Mouse (Mus musculus): Measurements from ENCODE around the gene Tnip3.
A peak's percentile ranks its signal among the peaks of the same experiment; 100 is the strongest.

The Tnip3 gene

GRCm38 (mm10) chr6:65670981-65671411, 145.9 kb downstream of the Tnip3 start:
- Histone ChIP-seq H3K4me1 (replicated peaks; ENCODE audit: low read depth, low read length) (peaks cover 19% of the 10 kb centered on the region; the same call in 1 of the 2 replicates), H3K4me3 (replicated peaks; ENCODE audit: low read length) (peak overlapping the region; percentile 81), H3K9me3 (ENCODE audit: low read length) (no peaks in the 10 kb centered on the region), H3K27me3 (ENCODE audit: insufficient read depth, low read length) (peaks cover 64% of the 10 kb centered on the region), H3K36me3 (ENCODE audit: insufficient read depth, low read length) (no peaks in the 10 kb centered on the region)
- no peak for TF ChIP-seq CTCF (conservative IDR thresholded peaks at IDR 0.05; ENCODE audit: low read length)
- TF ChIP-seq POU5F1 (IDR thresholded peaks at IDR 0.05; ENCODE audit: borderline replicate concordance, low read length) = no peak
- TF ChIP-seq NANOG (IDR thresholded peaks at IDR 0.05; ENCODE audit: borderline replicate concordance, low read length) = no peak

- Histone ChIP-seq H3K4me3 (replicated peaks; ENCODE audit: low read length) (peak within 1 kb of the TSS; percentile 81), H3K36me3 (ENCODE audit: insufficient read depth, low read length) (no peaks in the 10 kb centered on the region), H3K9me3 (ENCODE audit: low read length) (no peaks in the 10 kb centered on the region), H3K4me1 (replicated peaks; ENCODE audit: low read depth, low read length) (peaks cover 19% of the 10 kb centered on the region; the same call in 1 of the 2 replicates), H3K27me3 (ENCODE audit: insufficient read depth, low read length) (peaks cover 62% of the 10 kb centered on the region)
- TF ChIP-seq CTCF (conservative IDR thresholded peaks at IDR 0.05; ENCODE audit: low read length) = no peak
- TF ChIP-seq NANOG (IDR thresholded peaks at IDR 0.05; ENCODE audit: borderline replicate concordance, low read length) = no peak
- no peak for TF ChIP-seq POU5F1 (IDR thresholded peaks at IDR 0.05; ENCODE audit: borderline replicate concordance, low read length)
Measured at GRCm38 (mm10) chr6:65671451-65671850, 146.3 kb downstream of the Tnip3 start, which contains the start of gene Ndnf. TSS of gene Ndnf (plus strand) at chr6:65671590.

- Histone ChIP-seq H3K4me3 (replicated peaks; ENCODE audit: low read length) (peak overlapping the region; percentile 81), H3K4me1 (replicated peaks; ENCODE audit: low read depth, low read length) (peaks cover 19% of the 10 kb centered on the region; the same call in 1 of the 2 replicates), H3K9me3 (ENCODE audit: low read length) (no peaks in the 10 kb centered on the region), H3K27me3 (ENCODE audit: insufficient read depth, low read length) (peaks cover 58% of the 10 kb centered on the region), H3K36me3 (ENCODE audit: insufficient read depth, low read length) (no peaks in the 10 kb centered on the region)
- TF ChIP-seq POU5F1 (IDR thresholded peaks at IDR 0.05; ENCODE audit: borderline replicate concordance, low read length) (no peak), CTCF (conservative IDR thresholded peaks at IDR 0.05; ENCODE audit: low read length) (no peak), NANOG (IDR thresholded peaks at IDR 0.05; ENCODE audit: borderline replicate concordance, low read length) (no peak)
Measured at GRCm38 (mm10) chr6:65672131-65673031, 147.3 kb downstream of the Tnip3 start.
